In the genomic region with DNA sequence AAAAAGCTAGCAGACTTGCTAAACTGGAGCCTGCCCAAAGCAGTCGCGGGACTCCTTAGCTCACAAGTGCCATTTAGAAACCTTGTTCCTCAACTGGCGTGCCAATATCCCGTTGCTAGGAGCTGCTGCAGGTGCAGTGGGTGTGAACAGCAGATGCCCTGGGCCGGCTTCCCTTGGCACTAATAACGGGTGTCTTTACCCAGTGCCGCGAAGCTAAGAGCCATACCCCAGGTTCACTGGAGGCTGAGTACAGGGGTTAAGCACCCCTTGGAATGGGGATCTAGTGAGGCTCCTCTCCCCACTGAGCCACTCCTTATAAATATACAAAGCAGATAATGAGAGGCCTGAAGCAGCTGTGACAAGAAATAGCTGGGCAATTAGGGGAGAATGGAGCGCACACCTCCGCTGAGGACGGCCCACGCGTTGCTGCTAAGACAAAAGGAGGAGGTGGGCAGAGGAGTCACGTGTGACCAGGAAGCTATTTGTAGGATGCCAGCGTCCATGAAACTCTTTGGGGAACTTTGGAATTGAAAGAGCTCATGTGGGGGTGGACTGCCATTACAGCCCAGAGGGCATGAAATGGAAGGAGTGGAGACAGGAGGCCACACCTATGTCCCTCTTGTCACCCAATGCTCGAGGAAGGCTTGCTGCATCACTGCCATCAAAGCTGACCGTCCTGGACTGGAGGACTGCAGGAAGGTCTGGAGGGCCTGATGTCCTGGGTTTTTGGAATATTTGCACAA, we compare ENCODE assay signal across 13 mouse cellular contexts. TPM values are rescaled to one million over a fixed set of nuclear protein-coding genes. Genes with fewer than 3 reads are reported as not detected.
DNase-seq lines count a peak whose midpoint lies in the region; ATAC-seq lines count a peak whose summit lies in the region.
"Had no signal": no experiment of that assay in that cellular context is flagged by ENCODE, and none has a peak within 500 bp of the region (broad histone marks: within the 10 kb centered on the region; RNA-seq: fewer than 3 reads in every experiment).

No protein-coding gene starts in this region.

- peak; percentile 7 for DNase-seq in thymus, postnatal 0 days (ENCODE audit: low spot score)
- DNase-seq in thymus, postnatal 25 days: no peak
- peak; percentile 47 for DNase-seq in left cerebral cortex, postnatal 25 days (ENCODE audit: low spot score in 2 of 2)
- DNase-seq in urinary bladder, postnatal 4 days (ENCODE audit: low spot score in 2 of 2): no peak
- no peak for DNase-seq in spleen, postnatal 10 days (ENCODE audit: low spot score in 2 of 2)
- DNase-seq: heart, postnatal 36 days; retina, postnatal 1 day; thymus, adult 2 months had no signal

- H3K27me3 ChIP-seq in hindbrain, embryonic 15.5 days: no peaks in the 10 kb centered on the region
- H3K27me3 ChIP-seq in hindbrain, embryonic 16.5 days (replicated peaks; ENCODE audit: control insufficient read depth, insufficient read depth, low read length): no peaks in the 10 kb centered on the region

- H3K36me3 ChIP-seq in hindbrain, embryonic 15.5 days: peaks cover 20% of the 10 kb centered on the region
- H3K36me3 ChIP-seq in hindbrain, embryonic 16.5 days (ENCODE audit: control insufficient read depth, insufficient read depth, low read length): peaks cover 14% of the 10 kb centered on the region

- ATAC-seq in hindbrain, embryonic 15.5 days (ENCODE audit: low FRiP score, low read depth): peak; percentile 10; the same call in 1 of the 2 replicates
- ATAC-seq in hindbrain, embryonic 16.5 days: no peak
- ATAC-seq in CD4-positive, CD25-positive, alpha-beta regulatory T cell, adult 4 months: no peak
- ATAC-seq: activated CD4-positive, CD25-positive, alpha-beta regulatory T cell, adult 4 months had no signal

- H3K9me3 ChIP-seq in hindbrain, embryonic 15.5 days: no peaks in the 10 kb centered on the region
- H3K9me3 ChIP-seq in hindbrain, embryonic 16.5 days (ENCODE audit: control insufficient read depth, low read length): no peaks in the 10 kb centered on the region
- H3K9me3 ChIP-seq: limb, embryonic 10.5 days had no signal

- no peak overlapping the region for H3K4me2 ChIP-seq in hindbrain, embryonic 15.5 days
- no peak overlapping the region for H3K4me2 ChIP-seq in hindbrain, embryonic 16.5 days (ENCODE audit: low read length)

- 0 out of 2 replicates have a peak overlapping the region, but pooled peaks have one; percentile 25 for H3K27ac ChIP-seq in hindbrain, embryonic 15.5 days (replicated peaks)
- H3K27ac ChIP-seq in hindbrain, embryonic 16.5 days (ENCODE audit: low read depth, low read length): no peak overlapping the region
- H3K27ac ChIP-seq: limb, embryonic 10.5 days had no signal

- 55% methylated on average over 17 of the region's 17 CpGs for WGBS in hindbrain, embryonic 15.5 days
- 60% methylated on average over 17 of the region's 17 CpGs for WGBS in hindbrain, embryonic 16.5 days

- intact Hi-C loops in left cerebral cortex, postnatal 25 days (cut with DNase I): no loop called here

- H3K4me1 ChIP-seq in hindbrain, embryonic 15.5 days (replicated peaks): peaks cover 9% of the 10 kb centered on the region; the same call in 1 of the 2 replicates
- H3K4me1 ChIP-seq in hindbrain, embryonic 16.5 days (ENCODE audit: control insufficient read depth, insufficient read depth, low read depth, low read length): peaks cover 3% of the 10 kb centered on the region

- no peak overlapping the region for H3K9ac ChIP-seq in hindbrain, embryonic 15.5 days
- H3K9ac ChIP-seq in hindbrain, embryonic 16.5 days (ENCODE audit: low read depth, low read length): no peak overlapping the region

- no peak overlapping the region for H3K4me3 ChIP-seq in hindbrain, embryonic 15.5 days
- no peak overlapping the region for H3K4me3 ChIP-seq in hindbrain, embryonic 16.5 days (ENCODE audit: low read length)
- H3K4me3 ChIP-seq: limb, embryonic 10.5 days had no signal

RNA-seq across cellular contexts. Expression of a gene that starts 20.3 kb away (rescaled TPM):
- polyA plus RNA-seq in hindbrain, embryonic 15.5 days (2015; fragmentation: Nextera tagmentation; extraction: Ambion mirVana): 5.1 and 5.3 TPM in 2 replicates
- 5.3 and 6.0 TPM in 2 replicates for polyA plus RNA-seq in hindbrain, embryonic 16.5 days (2015; fragmentation: Nextera tagmentation; extraction: Ambion mirVana)
- 1.8 and 3.3 TPM in 2 replicates for polyA plus RNA-seq in thymus, postnatal 0 days (2015; fragmentation: Nextera tagmentation; extraction: Ambion mirVana)
- total RNA-seq in left cerebral cortex, postnatal 25 days (2021): 10 to 100 TPM in 1 of 2 experiments, 1 to 10 TPM in 1; 9.7 to 12.9 TPM
- polyA plus RNA-seq in CD4-positive, CD25-positive, alpha-beta regulatory T cell, adult 4 months (2017; shearing (Covaris generic)): 1 to 10 TPM; 1.1 to 2.0 TPM

RNA-seq across cellular contexts. Expression of a gene that starts 37.3 kb away (rescaled TPM):
- polyA plus RNA-seq in hindbrain, embryonic 15.5 days (2015; fragmentation: Nextera tagmentation; extraction: Ambion mirVana): 1.4 and 1.6 TPM in 2 replicates
- polyA plus RNA-seq in hindbrain, embryonic 16.5 days (2015; fragmentation: Nextera tagmentation; extraction: Ambion mirVana): 1.1 and 1.5 TPM in 2 replicates
- 22.3 and 24.6 TPM in 2 replicates for polyA plus RNA-seq in thymus, postnatal 0 days (2015; fragmentation: Nextera tagmentation; extraction: Ambion mirVana)
- total RNA-seq in left cerebral cortex, postnatal 25 days (2021): 1 to 10 TPM; 1.8 to 3.8 TPM
- 100 to 1,000 TPM in 1 of 2 experiments, 10 to 100 TPM in 1; 51.8 to 108 TPM for polyA plus RNA-seq in CD4-positive, CD25-positive, alpha-beta regulatory T cell, adult 4 months (2017; shearing (Covaris generic))

RNA-seq across cellular contexts. Expression of a gene that starts 40.2 kb away (rescaled TPM):
- 8.1 and 8.2 TPM in 2 replicates for polyA plus RNA-seq in hindbrain, embryonic 15.5 days (2015; fragmentation: Nextera tagmentation; extraction: Ambion mirVana)
- polyA plus RNA-seq in hindbrain, embryonic 16.5 days (2015; fragmentation: Nextera tagmentation; extraction: Ambion mirVana): 6.5 and 8.1 TPM in 2 replicates
- polyA plus RNA-seq in thymus, postnatal 0 days (2015; fragmentation: Nextera tagmentation; extraction: Ambion mirVana): 23.8 and 34.3 TPM in 2 replicates
- 10 to 100 TPM; 36.7 to 43.8 TPM for total RNA-seq in left cerebral cortex, postnatal 25 days (2021)
- 10 to 100 TPM; 17.8 to 18.7 TPM for polyA plus RNA-seq in CD4-positive, CD25-positive, alpha-beta regulatory T cell, adult 4 months (2017; shearing (Covaris generic))

Comparison
In these comparisons a context has a peak if more than half of its experiments do, and no peak if none do; other contexts are left out.
1. DNase-seq: peak in thymus, postnatal 0 days (single experiment) and left cerebral cortex, postnatal 25 days (2 of 2); none in thymus, postnatal 25 days (single experiment), urinary bladder, postnatal 4 days (0 of 2) and spleen, postnatal 10 days (0 of 2).